Mouse (Mus musculus): ENCODE data around the gene Rhoj. TPM values are rescaled to one million over a fixed set of nuclear protein-coding genes. Genes with fewer than 3 reads are reported as not detected.

The Rhoj gene
- polyA plus RNA-seq, 1 experiment = 11.8 TPM

DNA sequence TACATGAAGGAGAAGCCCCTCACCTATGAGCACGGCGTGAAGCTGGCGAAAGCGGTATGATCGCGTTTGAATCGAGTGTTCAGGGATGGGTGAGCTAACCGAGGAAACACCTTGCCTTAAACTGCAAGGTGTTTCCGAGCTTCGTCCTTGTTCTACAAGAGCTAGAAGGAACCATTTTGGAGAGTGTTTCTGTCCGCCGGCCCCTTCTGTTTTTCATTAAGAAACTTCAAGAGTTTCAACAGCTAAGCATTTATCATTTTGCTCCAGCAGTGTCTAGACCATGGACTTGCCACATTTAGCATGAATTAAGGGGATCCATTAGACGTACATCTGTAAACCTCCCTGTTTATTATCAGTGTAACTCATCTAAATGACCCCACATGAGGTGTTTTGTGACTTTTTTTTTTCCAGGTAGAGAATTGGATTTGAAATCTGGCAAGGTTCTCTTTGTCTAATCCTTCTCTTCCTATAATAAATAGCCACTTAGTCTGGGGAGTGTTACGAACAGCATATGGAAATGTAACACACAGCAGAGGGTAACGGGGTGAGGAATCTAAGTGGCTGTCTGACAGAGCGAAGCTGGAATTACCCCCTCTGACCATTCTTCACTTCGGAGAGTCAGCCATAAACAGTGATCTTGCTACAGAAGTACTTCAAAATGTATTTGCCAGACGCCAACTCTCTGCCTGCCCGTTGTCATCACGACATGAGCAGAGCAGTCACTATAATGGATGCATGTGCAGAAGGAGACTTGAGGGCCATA lies 86.1 kb downstream of the Rhoj start:
- TF ChIP-seq FOSL1 (IDR thresholded peaks at IDR 0.05; ENCODE audit: insufficient read depth, low read length, poor library complexity, severe bottlenecking) = no peak
- TF ChIP-seq MYOD1 (IDR thresholded peaks at IDR 0.05; ENCODE audit: control insufficient read depth, insufficient read length, low read depth) = no peak
- no peak for TF ChIP-seq CEBPB (IDR thresholded peaks at IDR 0.05; ENCODE audit: low read depth)
- TF ChIP-seq USF1 (IDR thresholded peaks at IDR 0.05; ENCODE audit: low read depth) = no peak
- TF ChIP-seq MYOG (IDR thresholded peaks at IDR 0.05; ENCODE audit: control insufficient read depth, extremely low read depth, insufficient read length) = no peak
- no peak for TF ChIP-seq MAX (IDR thresholded peaks at IDR 0.05)
- no peak for TF ChIP-seq CTCF (IDR thresholded peaks at IDR 0.05; ENCODE audit: control insufficient read depth, insufficient read depth, insufficient read length)
- H3ac ChIP-seq (ENCODE audit: control insufficient read depth, insufficient read length, low read depth) = no peak overlapping the region
- H3K79me3 ChIP-seq (ENCODE audit: low read depth) = no peaks in the 10 kb centered on the region
- H3K4me3 ChIP-seq (ENCODE audit: insufficient read depth, poor library complexity, severe bottlenecking) = no peak overlapping the region
- H3K27me3 ChIP-seq (ENCODE audit: control insufficient read depth, insufficient read depth, insufficient read length) = no peaks in the 10 kb centered on the region
- H3K36me3 ChIP-seq (ENCODE audit: control insufficient read depth, insufficient read depth) = no peaks in the 10 kb centered on the region
- H3K79me2 ChIP-seq (ENCODE audit: control insufficient read depth, insufficient read depth) = no peaks in the 10 kb centered on the region

DNA sequence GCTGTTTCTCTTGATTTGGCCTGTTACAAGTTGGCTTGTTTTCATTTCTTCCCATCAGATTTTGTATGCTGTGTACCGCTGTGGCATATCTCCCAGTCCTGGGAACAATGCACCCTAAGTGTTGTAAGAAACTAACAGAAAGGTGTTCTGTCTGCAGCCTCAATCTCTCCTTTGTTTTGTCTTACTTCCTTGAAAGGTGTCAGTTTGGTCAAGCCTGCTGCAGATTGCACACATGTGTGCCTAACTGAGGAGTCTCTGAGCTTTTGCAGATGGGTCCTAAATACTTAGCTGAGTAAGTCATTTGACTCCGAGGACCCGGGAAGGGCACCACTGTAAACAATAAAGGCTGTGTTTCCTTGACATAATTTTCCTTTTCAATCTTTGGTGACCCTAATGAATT lies 88.5 kb downstream of the Rhoj start:
- Histone ChIP-seq H3K36me3 (ENCODE audit: control insufficient read depth, insufficient read depth) (no peaks in the 10 kb centered on the region), H3K27me3 (ENCODE audit: control insufficient read depth, insufficient read depth, insufficient read length) (no peaks in the 10 kb centered on the region)

DNA sequence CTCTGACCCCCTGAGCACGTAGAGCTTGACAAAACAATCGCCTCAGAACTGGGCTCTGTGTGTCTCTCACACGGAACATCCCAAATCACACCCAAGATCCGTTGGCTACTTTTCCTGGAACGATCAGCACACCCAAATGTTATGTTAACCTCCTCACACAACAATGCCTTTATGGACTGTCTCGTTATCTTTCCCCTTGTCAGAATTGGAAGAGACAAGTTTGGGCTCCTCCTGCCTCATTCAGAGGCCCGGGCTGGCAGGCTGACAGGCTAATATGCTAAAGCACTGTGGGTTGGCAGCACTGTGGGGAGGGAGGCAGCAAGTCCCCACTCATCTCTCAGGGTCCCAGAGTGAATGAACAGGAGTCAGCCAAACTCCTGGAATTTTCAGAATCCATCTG lies 89.0 kb downstream of the Rhoj start:
- TF ChIP-seq FOSL1 (IDR thresholded peaks at IDR 0.05; ENCODE audit: insufficient read depth, low read length, poor library complexity, severe bottlenecking) = no peak
- no peak for TF ChIP-seq MAX (IDR thresholded peaks at IDR 0.05)
- no peak for TF ChIP-seq USF1 (IDR thresholded peaks at IDR 0.05; ENCODE audit: low read depth)
- TF ChIP-seq MYOD1 (IDR thresholded peaks at IDR 0.05; ENCODE audit: control insufficient read depth, insufficient read length, low read depth) = no peak
- no peak for TF ChIP-seq CEBPB (IDR thresholded peaks at IDR 0.05; ENCODE audit: low read depth)
- no peak for TF ChIP-seq CTCF (IDR thresholded peaks at IDR 0.05; ENCODE audit: control insufficient read depth, insufficient read depth, insufficient read length)
- no peak for TF ChIP-seq MYOG (IDR thresholded peaks at IDR 0.05; ENCODE audit: control insufficient read depth, extremely low read depth, insufficient read length)
- Histone ChIP-seq H3ac (ENCODE audit: control insufficient read depth, insufficient read length, low read depth) (no peak overlapping the region), H3K4me3 (ENCODE audit: insufficient read depth, poor library complexity, severe bottlenecking) (no peak overlapping the region), H3K79me3 (ENCODE audit: low read depth) (no peaks in the 10 kb centered on the region), H3K79me2 (ENCODE audit: control insufficient read depth, insufficient read depth) (no peaks in the 10 kb centered on the region), H3K36me3 (ENCODE audit: control insufficient read depth, insufficient read depth) (no peaks in the 10 kb centered on the region), H3K27me3 (ENCODE audit: control insufficient read depth, insufficient read depth, insufficient read length) (no peaks in the 10 kb centered on the region)

More for the DNA sequence above, 88.5 kb downstream of the Rhoj start:
- Histone ChIP-seq H3K79me2 (ENCODE audit: control insufficient read depth, insufficient read depth) (no peaks in the 10 kb centered on the region), H3ac (ENCODE audit: control insufficient read depth, insufficient read length, low read depth) (no peak overlapping the region), H3K4me3 (ENCODE audit: insufficient read depth, poor library complexity, severe bottlenecking) (no peak overlapping the region), H3K79me3 (ENCODE audit: low read depth) (no peaks in the 10 kb centered on the region)
- TF ChIP-seq CTCF (IDR thresholded peaks at IDR 0.05; ENCODE audit: control insufficient read depth, insufficient read depth, insufficient read length) (no peak), MYOD1 (IDR thresholded peaks at IDR 0.05; ENCODE audit: control insufficient read depth, insufficient read length, low read depth) (no peak), USF1 (IDR thresholded peaks at IDR 0.05; ENCODE audit: low read depth) (no peak), CEBPB (IDR thresholded peaks at IDR 0.05; ENCODE audit: low read depth) (no peak), MAX (IDR thresholded peaks at IDR 0.05) (no peak), FOSL1 (IDR thresholded peaks at IDR 0.05; ENCODE audit: insufficient read depth, low read length, poor library complexity, severe bottlenecking) (no peak), MYOG (IDR thresholded peaks at IDR 0.05; ENCODE audit: control insufficient read depth, extremely low read depth, insufficient read length) (no peak)

GRCm38 (mm10) chr12:75412964-75413363 lies 104.8 kb downstream of the Rhoj start:
- H3K4me3 ChIP-seq (ENCODE audit: insufficient read depth, poor library complexity, severe bottlenecking) = no peak overlapping the region
- no peaks in the 10 kb centered on the region for H3K79me2 ChIP-seq (ENCODE audit: control insufficient read depth, insufficient read depth)
- no peaks in the 10 kb centered on the region for H3K36me3 ChIP-seq (ENCODE audit: control insufficient read depth, insufficient read depth)
- TF ChIP-seq USF1 (IDR thresholded peaks at IDR 0.05; ENCODE audit: low read depth) (no peak), MYOG (IDR thresholded peaks at IDR 0.05; ENCODE audit: control insufficient read depth, extremely low read depth, insufficient read length) (no peak), CEBPB (IDR thresholded peaks at IDR 0.05; ENCODE audit: low read depth) (no peak), CTCF (IDR thresholded peaks at IDR 0.05; ENCODE audit: control insufficient read depth, insufficient read depth, insufficient read length) (no peak), FOSL1 (IDR thresholded peaks at IDR 0.05; ENCODE audit: insufficient read depth, low read length, poor library complexity, severe bottlenecking) (no peak)
- no peaks in the 10 kb centered on the region for H3K27me3 ChIP-seq (ENCODE audit: control insufficient read depth, insufficient read depth, insufficient read length)
- no peak overlapping the region for H3ac ChIP-seq (ENCODE audit: control insufficient read depth, insufficient read length, low read depth)
- H3K79me3 ChIP-seq (ENCODE audit: low read depth) = no peaks in the 10 kb centered on the region

DNA sequence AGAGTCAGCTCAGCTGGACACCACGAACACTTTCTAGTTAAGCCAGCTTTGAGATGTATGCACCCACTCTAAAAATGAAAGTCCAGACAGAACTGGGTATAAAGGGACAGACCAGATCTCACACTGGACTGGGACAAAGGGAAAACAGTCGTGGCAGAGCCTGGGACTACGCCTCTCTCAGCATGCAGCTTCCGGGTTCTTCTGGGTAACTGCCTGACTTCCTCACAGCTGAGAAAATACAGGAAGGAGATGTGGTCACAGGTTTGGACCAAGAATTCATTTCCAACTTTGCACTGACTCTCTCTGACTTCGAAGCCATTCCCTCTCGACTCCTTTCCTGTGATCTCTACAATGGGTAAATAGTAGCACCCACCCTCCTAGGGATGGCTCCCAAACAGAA lies 106.9 kb downstream of the Rhoj start:
- Histone ChIP-seq H3K79me2 (ENCODE audit: control insufficient read depth, insufficient read depth) (no peaks in the 10 kb centered on the region), H3K79me3 (ENCODE audit: low read depth) (no peaks in the 10 kb centered on the region), H3K36me3 (ENCODE audit: control insufficient read depth, insufficient read depth) (no peaks in the 10 kb centered on the region), H3ac (ENCODE audit: control insufficient read depth, insufficient read length, low read depth) (no peak overlapping the region), H3K27me3 (ENCODE audit: control insufficient read depth, insufficient read depth, insufficient read length) (no peaks in the 10 kb centered on the region), H3K4me3 (ENCODE audit: insufficient read depth, poor library complexity, severe bottlenecking) (no peak overlapping the region)
- TF ChIP-seq USF1 (IDR thresholded peaks at IDR 0.05; ENCODE audit: low read depth) (no peak), CEBPB (IDR thresholded peaks at IDR 0.05; ENCODE audit: low read depth) (no peak), MAX (IDR thresholded peaks at IDR 0.05) (no peak), MYOD1 (IDR thresholded peaks at IDR 0.05; ENCODE audit: control insufficient read depth, insufficient read length, low read depth) (no peak), FOSL1 (IDR thresholded peaks at IDR 0.05; ENCODE audit: insufficient read depth, low read length, poor library complexity, severe bottlenecking) (no peak), MYOG (IDR thresholded peaks at IDR 0.05; ENCODE audit: control insufficient read depth, extremely low read depth, insufficient read length) (no peak), CTCF (IDR thresholded peaks at IDR 0.05; ENCODE audit: control insufficient read depth, insufficient read depth, insufficient read length) (no peak)
